Mouse (Mus musculus): Measurements from ENCODE around the gene Srsf5.
A peak's percentile ranks its signal among the peaks of the same experiment; 100 is the strongest.
"Not testable (repeated sequence)": the region's sequence is repeated elsewhere in the genome, so short reads cannot be mapped to it uniquely, and the experiment has no call there.

Gene Srsf5

GRCm38 (mm10) chr12:80945334-80945995 is at the start of gene Srsf5:
TSS of gene Srsf5 (plus strand) at chr12:80945504.
- DNase-seq (ENCODE audit: low spot score in 2 of 2) = peak; percentile 99

GRCm38 (mm10) chr12:80909631-80910030 is 35.7 kb upstream of the Srsf5 start:
- DNase-seq (ENCODE audit: low spot score in 2 of 2) = no peak

GRCm38 (mm10) chr12:80917764-80918163 is 27.5 kb upstream of the Srsf5 start:
- peak; percentile 51 to 79 for DNase-seq (ENCODE audit: low spot score in 2 of 2)

- DNase-seq (ENCODE audit: low spot score in 2 of 2) = no peak
Measured at GRCm38 (mm10) chr12:80921301-80921700, 24.0 kb upstream of the Srsf5 start.

- no peak for DNase-seq (ENCODE audit: low spot score in 2 of 2)
Measured at GRCm38 (mm10) chr12:80922869-80923268, 22.4 kb upstream of the Srsf5 start.

GRCm38 (mm10) chr12:80923602-80924001 is 21.7 kb upstream of the Srsf5 start:
- DNase-seq (ENCODE audit: low spot score in 2 of 2) = no peak

- DNase-seq (ENCODE audit: low spot score in 2 of 2) = peak in 1 of 2 experiments; percentile 31
Measured at GRCm38 (mm10) chr12:80924205-80924604, 21.1 kb upstream of the Srsf5 start.

- DNase-seq (ENCODE audit: low spot score in 2 of 2) = no peak
Measured at GRCm38 (mm10) chr12:80925919-80926318, 19.4 kb upstream of the Srsf5 start.

GRCm38 (mm10) chr12:80926550-80926949 is 18.8 kb upstream of the Srsf5 start:
- DNase-seq (ENCODE audit: low spot score in 2 of 2) = no peak

- no peak for DNase-seq (ENCODE audit: low spot score in 2 of 2)
Measured at GRCm38 (mm10) chr12:80927518-80927917, 17.8 kb upstream of the Srsf5 start.

- DNase-seq (ENCODE audit: low spot score in 2 of 2) = no peak
Measured at GRCm38 (mm10) chr12:80928881-80929280, 16.4 kb upstream of the Srsf5 start.

- no peak for DNase-seq (ENCODE audit: low spot score in 2 of 2)
Measured at GRCm38 (mm10) chr12:80930141-80930540, 15.2 kb upstream of the Srsf5 start.

- DNase-seq (ENCODE audit: low spot score in 2 of 2) = no peak
Measured at GRCm38 (mm10) chr12:80931402-80932140, 13.7 kb upstream of the Srsf5 start.

- no peak for DNase-seq (ENCODE audit: low spot score in 2 of 2)
Measured at GRCm38 (mm10) chr12:80932865-80933264, 12.4 kb upstream of the Srsf5 start.

GRCm38 (mm10) chr12:80936751-80937150 is 8.6 kb upstream of the Srsf5 start:
- DNase-seq (ENCODE audit: low spot score in 2 of 2) = no peak

GRCm38 (mm10) chr12:80937331-80938029 is 7.8 kb upstream of the Srsf5 start:
- DNase-seq (ENCODE audit: low spot score in 2 of 2) = no peak

- peak; percentile 34 to 71 for DNase-seq (ENCODE audit: low spot score in 2 of 2)
Measured at GRCm38 (mm10) chr12:80938642-80939041, 6.7 kb upstream of the Srsf5 start.

- DNase-seq (ENCODE audit: low spot score in 2 of 2) = no peak
Measured at GRCm38 (mm10) chr12:80939165-80939564, 6.1 kb upstream of the Srsf5 start.

GRCm38 (mm10) chr12:80941886-80942285 is 3.4 kb upstream of the Srsf5 start:
- DNase-seq (ENCODE audit: low spot score in 2 of 2) = no peak

GRCm38 (mm10) chr12:80943395-80943794 is 1.9 kb upstream of the Srsf5 start:
- DNase-seq (ENCODE audit: low spot score in 2 of 2) = peak in 1 of 2 experiments; percentile 22

- no peak for DNase-seq (ENCODE audit: low spot score in 2 of 2)
Measured at GRCm38 (mm10) chr12:80944204-80944603, 1.1 kb upstream of the Srsf5 start.

- not testable (repeated sequence) for DNase-seq (ENCODE audit: low spot score in 2 of 2)
Measured at GRCm38 (mm10) chr12:80944963-80945333, 356 bp upstream of the Srsf5 start.

GRCm38 (mm10) chr12:80945996-80946355 is 672 bp downstream of the Srsf5 start:
- DNase-seq (ENCODE audit: low spot score in 2 of 2) = peak; percentile 94 to 97
